Mouse (Mus musculus): ENCODE measurements around the gene Coro2b.

The Coro2b gene

GRCm38 (mm10) chr9:62382519-62383084 lies 154.2 kb downstream of the Coro2b start:
- DNase-seq = no peak

GRCm38 (mm10) chr9:62381402-62381913 lies 155.4 kb downstream of the Coro2b start:
- no peak for DNase-seq

GRCm38 (mm10) chr9:62380351-62380750 lies 156.5 kb downstream of the Coro2b start:
- DNase-seq = no peak

- DNase-seq = no peak
Observed at GRCm38 (mm10) chr9:62377897-62378296, 158.9 kb downstream of the Coro2b start.

- no peak for DNase-seq
Observed at GRCm38 (mm10) chr9:62374276-62374675, 162.6 kb downstream of the Coro2b start.

GRCm38 (mm10) chr9:62373222-62374123 lies 163.4 kb downstream of the Coro2b start:
- DNase-seq = peak; percentile 77

- no peak for DNase-seq
Observed at GRCm38 (mm10) chr9:62372556-62373221, 164.2 kb downstream of the Coro2b start.

- no peak for DNase-seq
Observed at GRCm38 (mm10) chr9:62371745-62372555, 164.9 kb downstream of the Coro2b start.

GRCm38 (mm10) chr9:62370648-62371280 lies 166.1 kb downstream of the Coro2b start:
- DNase-seq = peak; percentile 46

- no peak for DNase-seq
Observed at GRCm38 (mm10) chr9:62370186-62370585, 166.7 kb downstream of the Coro2b start.
